Mouse (Mus musculus) liver, postnatal 0 days (tissue): ENCODE results near the gene Lrrc26.

Source experiments
- CTCF ChIP-seq: sonication (generic); IDR thresholded peaks from 2 replicates; pipeline ENCODE4 v1.5.1; 2016; ENCODE audit warnings: antibody characterized with exemption, low read depth
- EP300 ChIP-seq: IDR thresholded peaks from 2 replicates; pipeline ENCODE4 v1.6.1; 2016; ENCODE audit warnings: antibody characterized with exemption, low read depth, mild to moderate bottlenecking

GRCm38 (mm10) chr2:25290101-25290815, 543 bp downstream of the Lrrc26 start:
- TF ChIP-seq EP300 = no peak
- TF ChIP-seq CTCF = no peak
